Mouse (Mus musculus) liver, embryonic 11.5 days (tissue): ENCODE results near the gene Fgd6. TPM values are rescaled to one million over a fixed set of nuclear protein-coding genes. Genes with fewer than 3 reads are reported as not detected.

Experiments
- ATAC-seq: fragments of 200-750 bp; cut with Nextera tagmentation; replicated peaks from 2 replicates; pipeline ENCODE4 v1.8.0; 2017; ENCODE audit warnings: moderate number of reproducible peaks, mild to moderate bottlenecking, moderate TSS enrichment, moderate library complexity; ENCODE audit not compliant: low FRiP score
- DNase-seq: peaks from one replicate; pipeline ENCODE4 v3.0.0-alpha.2; 2017; ENCODE audit warnings: low spot score
- H3K27ac ChIP-seq: fragments of 300-500 bp; sonication (generic); 2 replicates; pipeline ENCODE4 v1.5.1; 2014; ENCODE audit warnings: mild to moderate bottlenecking, low read depth, low read length, control low read depth
- H3K27me3 ChIP-seq: fragments of 300-500 bp; sonication (generic); replicated peaks from 2 replicates; pipeline ENCODE4 v1.6.1; 2014; ENCODE audit warnings: low read length, mixed read lengths; ENCODE audit not compliant: control insufficient read depth, insufficient read depth
- H3K36me3 ChIP-seq: fragments of 300-500 bp; sonication (generic); 2 replicates; pipeline ENCODE4 v1.6.1; 2014; ENCODE audit warnings: mild to moderate bottlenecking, low read length, moderate library complexity, mixed read lengths; ENCODE audit not compliant: control insufficient read depth, insufficient read depth
- H3K4me1 ChIP-seq: fragments of 300-500 bp; sonication (generic); replicated peaks from 2 replicates; pipeline ENCODE4 v1.6.1; 2014; ENCODE audit warnings: low read length, mixed read lengths; ENCODE audit not compliant: control insufficient read depth, insufficient read depth
- H3K4me2 ChIP-seq: fragments of 300-500 bp; sonication (generic); 2 replicates; pipeline ENCODE4 v1.6.1; 2014; ENCODE audit warnings: mild to moderate bottlenecking, control low read depth, moderate library complexity
- H3K4me3 ChIP-seq: fragments of 300-500 bp; sonication (generic); 2 replicates; pipeline ENCODE4 v1.5.1; 2014; ENCODE audit warnings: low read depth, low read length, control low read depth
- H3K9ac ChIP-seq: fragments of 300-500 bp; sonication (generic); 2 replicates; pipeline ENCODE4 v1.6.1; 2014; ENCODE audit warnings: low read depth, low read length, control low read depth
- H3K9me3 ChIP-seq: fragments of 300-500 bp; sonication (generic); 2 replicates; pipeline ENCODE4 v1.6.1; 2016; ENCODE audit warnings: low read length, inconsistent platforms, mixed read lengths; ENCODE audit not compliant: control insufficient read depth
- WGBS: fragments of 180-500 bp; shearing (Covaris S2); extraction: QIAGEN DNeasy Blood & Tissue Kit; methylation state at CpG from one replicate; pipeline ENCODE4 v1.1.7; 2014; 5-methylcytosine and 5-hydroxymethylcytosine counted together
- polyA plus RNA-seq: library from polyadenylated mRNA; unstranded; fragments of >200 nt; fragmentation: Nextera tagmentation; extraction: Ambion mirVana; gene quantifications from 2 replicates; pipeline ENCODE4 v1.2.1, GENCODE M21; 2014

Gene Fgd6
- polyA plus RNA-seq, 1 experiment from 2014 or later, result 5.5 TPM

- ATAC-seq (no peak), DNase-seq (no peak)
- 84% methylated on average over 9 of the region's 9 CpGs for WGBS
Observed at GRCm38 (mm10) chr10:94110834-94111754, 75.3 kb downstream of the Fgd6 start.

GRCm38 (mm10) chr10:94112207-94112606, 76.4 kb downstream of the Fgd6 start:
- H3K27me3 ChIP-seq, result no peaks in the 10 kb centered on the region
- ATAC-seq, result no peak
- H3K36me3 ChIP-seq, result no peaks in the 10 kb centered on the region; the same call in 1 of the 2 replicates
- H3K27ac ChIP-seq, result no peak overlapping the region
- WGBS, result 79% methylated on average over 3 of the region's 3 CpGs
- H3K9ac ChIP-seq, result no peak overlapping the region
- DNase-seq, result no peak
- peaks cover 10% of the 10 kb centered on the region for H3K4me1 ChIP-seq
- no peaks in the 10 kb centered on the region for H3K9me3 ChIP-seq
- H3K4me3 ChIP-seq, result no peak overlapping the region
- no peak overlapping the region for H3K4me2 ChIP-seq

More at GRCm38 (mm10) chr10:94110834-94111754, 75.3 kb downstream of the Fgd6 start:
- Histone ChIP-seq H3K27ac (no peak overlapping the region), H3K9ac (no peak overlapping the region), H3K4me1 (peaks cover 10% of the 10 kb centered on the region), H3K4me2 (no peak overlapping the region), H3K9me3 (no peaks in the 10 kb centered on the region), H3K4me3 (no peak overlapping the region), H3K27me3 (no peaks in the 10 kb centered on the region), H3K36me3 (peaks cover 1% of the 10 kb centered on the region; the same call in 1 of the 2 replicates)

- no peak overlapping the region for H3K9ac ChIP-seq
- H3K36me3 ChIP-seq, result 0 out of 2 replicates have a peak, but pooled peaks cover 3% of the 10 kb centered on the region
- no peak overlapping the region for H3K4me3 ChIP-seq
- ATAC-seq, result peak; percentile 81
- 26% methylated on average over 6 of the region's 6 CpGs for WGBS
- H3K4me2 ChIP-seq, result no peak overlapping the region
- H3K4me1 ChIP-seq, result peaks cover 7% of the 10 kb centered on the region
- no peaks in the 10 kb centered on the region for H3K9me3 ChIP-seq
- H3K27ac ChIP-seq, result no peak overlapping the region
- H3K27me3 ChIP-seq, result no peaks in the 10 kb centered on the region
- peak; percentile 63 for DNase-seq
Observed at GRCm38 (mm10) chr10:94115893-94116599, 80.2 kb downstream of the Fgd6 start.

GRCm38 (mm10) chr10:94116781-94117340, 81.1 kb downstream of the Fgd6 start:
- Histone ChIP-seq H3K27ac (no peak overlapping the region), H3K9ac (no peak overlapping the region), H3K4me1 (peaks cover 7% of the 10 kb centered on the region), H3K27me3 (no peaks in the 10 kb centered on the region), H3K4me3 (no peak overlapping the region), H3K4me2 (no peak overlapping the region), H3K36me3 (0 out of 2 replicates have a peak, but pooled peaks cover 6% of the 10 kb centered on the region), H3K9me3 (no peaks in the 10 kb centered on the region)
- no peak for DNase-seq
- no peak for ATAC-seq
- WGBS, result 83% methylated on average over 12 of the region's 12 CpGs

- no peak overlapping the region for H3K4me3 ChIP-seq
- H3K9ac ChIP-seq, result no peak overlapping the region
- H3K4me2 ChIP-seq, result no peak overlapping the region
- no peaks in the 10 kb centered on the region for H3K9me3 ChIP-seq
- no peak overlapping the region for H3K27ac ChIP-seq
- H3K4me1 ChIP-seq, result peaks cover 8% of the 10 kb centered on the region
- H3K36me3 ChIP-seq, result peaks cover 6% of the 10 kb centered on the region; the same call in 1 of the 2 replicates
- ATAC-seq, result no peak
- 92% methylated on average over 3 of the region's 3 CpGs for WGBS
- H3K27me3 ChIP-seq, result no peaks in the 10 kb centered on the region
- no peak for DNase-seq
Observed at GRCm38 (mm10) chr10:94117916-94118315, 82.1 kb downstream of the Fgd6 start.

GRCm38 (mm10) chr10:94118993-94119392, 83.2 kb downstream of the Fgd6 start:
- Histone ChIP-seq H3K27me3 (no peaks in the 10 kb centered on the region), H3K4me2 (no peak overlapping the region), H3K9ac (no peak overlapping the region), H3K27ac (no peak overlapping the region), H3K9me3 (no peaks in the 10 kb centered on the region), H3K4me3 (no peak overlapping the region), H3K4me1 (peaks cover 10% of the 10 kb centered on the region), H3K36me3 (peaks cover 9% of the 10 kb centered on the region; the same call in 1 of the 2 replicates)
- WGBS, result 75% methylated on average over 7 of the region's 7 CpGs
- ATAC-seq (no peak), DNase-seq (no peak)

- Histone ChIP-seq H3K4me3 (no peak overlapping the region), H3K36me3 (peaks cover 12% of the 10 kb centered on the region; the same call in 1 of the 2 replicates), H3K4me2 (no peak overlapping the region), H3K27me3 (no peaks in the 10 kb centered on the region), H3K27ac (no peak overlapping the region), H3K9me3 (no peaks in the 10 kb centered on the region), H3K9ac (no peak overlapping the region), H3K4me1 (peaks cover 5% of the 10 kb centered on the region; the same call in 1 of the 2 replicates)
- 85% methylated on average over 9 of the region's 9 CpGs for WGBS
- no peak for ATAC-seq
- DNase-seq, result no peak
Observed at GRCm38 (mm10) chr10:94120676-94121075, 84.9 kb downstream of the Fgd6 start.

GRCm38 (mm10) chr10:94122595-94122994, 86.8 kb downstream of the Fgd6 start:
- ATAC-seq, result peak; percentile 91

More at GRCm38 (mm10) chr10:94122595-94122994, 86.8 kb downstream of the Fgd6 start:
- no peak overlapping the region for H3K9ac ChIP-seq
- H3K27me3 ChIP-seq, result no peaks in the 10 kb centered on the region
- WGBS, result 75% methylated on average over 7 of the region's 7 CpGs
- no peak overlapping the region for H3K4me2 ChIP-seq
- H3K9me3 ChIP-seq, result no peaks in the 10 kb centered on the region
- H3K4me3 ChIP-seq, result no peak overlapping the region
- no peak overlapping the region for H3K27ac ChIP-seq
- H3K4me1 ChIP-seq, result 0 out of 2 replicates have a peak, but pooled peaks cover 2% of the 10 kb centered on the region
- no peak for DNase-seq
- H3K36me3 ChIP-seq, result peaks cover 16% of the 10 kb centered on the region; the same call in 1 of the 2 replicates
